Mouse (Mus musculus) bone marrow, adult 2 months (tissue): Measurements from ENCODE around the gene Slc12a4.

Source experiments
- CTCF ChIP-seq: fragments of 200-500 bp; IDR thresholded peaks from 2 replicates; pipeline ENCODE4 v1.5.1; 2011; ENCODE audit warnings: low read length, control low read depth; ENCODE audit not compliant: control insufficient read depth, insufficient read depth
- POLR2A ChIP-seq: fragments of 200-500 bp; IDR thresholded peaks from 2 replicates; pipeline ENCODE4 v1.6.1; 2011; ENCODE audit warnings: low read depth, mild to moderate bottlenecking, control low read depth, low read length, borderline replicate concordance; ENCODE audit not compliant: control insufficient read depth

- no peak for TF ChIP-seq POLR2A
- no peak for TF ChIP-seq CTCF
Measured at GRCm38 (mm10) chr8:105943321-105943739, 22.6 kb downstream of the Slc12a4 start, which contains the start of gene Lcat.
